Mouse (Mus musculus): ENCODE measurements around the gene Abhd16b.
"Not testable (repeated sequence)": the region's sequence is repeated elsewhere in the genome, so short reads cannot be mapped to it uniquely, and the experiment has no call there.

Abhd16b gene

DNA sequence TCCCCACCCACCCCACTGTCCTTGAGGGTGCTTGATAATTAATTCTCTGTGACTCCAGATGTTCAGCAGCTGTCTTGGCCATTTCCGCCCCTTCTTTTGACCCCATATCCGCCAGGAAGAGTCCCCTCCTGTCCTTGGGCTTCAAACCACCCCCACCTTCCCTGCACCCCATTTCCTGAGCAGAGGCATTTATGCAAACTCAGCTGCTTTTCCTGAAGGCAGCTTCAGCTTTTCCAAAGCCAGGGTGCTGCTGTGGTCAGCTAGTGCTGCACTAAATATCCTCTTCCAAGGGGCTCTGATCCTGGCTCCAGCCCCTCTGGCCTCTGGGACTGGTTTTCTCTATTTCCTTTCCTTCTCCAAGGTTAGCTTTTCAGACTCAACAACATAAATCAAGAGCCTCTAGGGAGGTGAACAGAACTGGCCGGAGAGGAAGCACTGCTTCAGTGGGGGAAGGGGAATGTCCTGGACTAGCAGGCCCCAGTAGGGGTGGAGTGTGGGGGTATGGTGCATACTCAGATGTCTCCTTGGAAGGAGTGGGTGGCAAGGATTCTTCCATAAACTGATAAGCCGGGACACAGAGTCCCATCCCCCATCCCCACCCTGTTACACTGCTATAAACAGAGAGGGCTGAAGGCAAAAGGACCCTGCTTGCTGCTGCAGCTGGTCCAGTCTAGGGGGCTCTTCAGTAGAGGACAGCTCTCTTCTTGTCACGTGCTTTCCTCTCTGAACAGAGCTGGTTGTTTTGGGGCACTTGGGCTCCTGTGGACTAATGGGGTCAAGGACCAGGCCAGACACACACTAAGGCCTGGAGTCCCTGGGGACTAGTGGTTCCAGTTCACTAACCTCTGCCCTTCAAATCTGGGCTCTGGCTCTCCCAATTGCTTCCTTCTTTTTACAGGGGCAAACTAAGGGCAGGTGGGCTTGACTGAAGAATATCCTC is 5.4 kb upstream of the Abhd16b start:
- peak; percentile 73 to 86 for DNase-seq

DNA sequence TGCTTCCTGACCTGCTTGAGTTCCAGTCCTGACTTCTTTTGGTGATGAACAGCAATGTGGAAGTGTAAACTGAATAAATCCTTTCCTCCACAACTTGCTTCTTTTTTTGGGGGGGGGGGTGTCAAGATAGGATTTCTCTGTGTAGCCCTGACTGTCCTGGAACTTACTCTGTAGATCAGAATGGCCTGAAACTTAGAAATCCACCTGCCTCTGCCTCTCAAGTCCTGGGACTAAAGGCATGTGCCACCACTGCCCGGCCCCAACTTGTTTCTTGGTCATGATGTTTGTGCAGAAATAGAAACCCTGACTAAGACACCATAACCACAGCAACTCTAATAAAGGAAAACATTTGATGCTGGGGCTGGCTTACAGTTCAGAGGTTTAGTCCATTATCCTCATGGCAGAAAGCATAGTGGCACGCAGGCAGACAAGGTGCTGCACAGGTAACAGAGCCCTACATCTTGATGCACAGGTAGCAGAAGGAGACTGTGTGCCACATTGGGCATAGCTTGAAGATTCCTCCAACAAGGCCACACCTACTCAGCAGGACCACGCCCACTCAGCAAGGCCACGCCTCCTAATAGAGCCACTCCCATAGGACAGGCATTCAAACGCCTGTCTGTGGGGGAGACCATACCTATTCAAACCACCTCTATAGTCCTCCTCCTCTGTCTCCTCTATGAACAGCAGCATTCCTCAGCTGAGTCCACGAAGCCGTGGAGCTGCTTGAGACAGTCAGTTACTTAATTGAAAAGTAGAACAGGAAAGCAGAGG is 1.4 kb upstream of the Abhd16b start:
- DNase-seq = peak; percentile 50 to 61

DNA sequence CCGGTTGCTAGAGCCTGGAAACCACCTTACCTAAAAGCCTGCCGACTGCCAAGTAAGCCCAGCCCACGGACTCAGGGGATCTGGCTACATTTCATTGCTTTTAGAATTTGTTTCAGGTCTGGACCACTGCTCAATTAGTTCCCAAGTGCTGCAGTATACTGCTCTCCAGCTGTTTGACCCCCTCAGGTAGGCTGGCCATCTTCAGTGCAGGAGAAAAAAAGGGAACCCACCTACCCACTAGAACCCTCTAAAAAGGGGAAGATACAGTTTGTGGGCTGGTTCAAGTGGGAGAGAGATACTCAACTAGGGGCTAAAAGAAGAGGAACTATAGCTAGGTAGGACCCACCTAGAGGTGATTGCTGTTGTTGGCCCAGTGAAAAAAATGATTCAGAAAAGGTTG is 800 bp upstream of the Abhd16b start:
- DNase-seq = no peak

DNA sequence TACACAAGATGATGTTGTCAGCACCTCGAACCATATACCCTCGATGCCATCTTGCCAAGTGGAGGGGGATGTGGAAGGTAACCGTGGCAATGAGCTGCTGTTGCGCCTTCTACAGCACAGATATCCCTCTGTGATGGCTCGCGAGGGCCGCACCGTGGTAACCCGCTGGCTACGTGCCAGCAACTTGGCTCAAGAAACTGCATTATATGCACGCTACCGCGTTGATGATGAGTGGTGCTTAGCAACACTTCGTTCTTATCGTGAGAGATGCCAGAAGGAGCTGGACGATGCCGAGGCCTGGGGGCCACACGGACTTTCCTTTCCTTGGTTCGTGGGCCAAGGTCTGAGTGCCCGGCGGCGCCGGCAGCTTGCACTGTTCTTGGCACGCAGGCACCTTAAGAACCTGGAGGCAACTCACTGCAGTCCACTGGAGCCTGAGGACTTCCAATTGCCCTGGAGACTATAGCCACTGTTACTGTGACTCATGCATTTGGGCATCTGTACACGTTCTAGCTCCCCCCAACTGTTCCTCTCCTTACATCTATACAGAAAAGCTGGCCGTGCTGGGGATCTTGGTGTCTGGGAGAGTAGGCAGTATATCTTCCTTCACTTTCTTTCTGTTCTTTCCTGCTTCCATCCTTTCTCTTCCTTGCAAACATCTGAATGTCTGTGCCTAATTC is 1.4 kb downstream of the Abhd16b start:
- DNase-seq = peak in 1 of 2 experiments; percentile 38

DNA sequence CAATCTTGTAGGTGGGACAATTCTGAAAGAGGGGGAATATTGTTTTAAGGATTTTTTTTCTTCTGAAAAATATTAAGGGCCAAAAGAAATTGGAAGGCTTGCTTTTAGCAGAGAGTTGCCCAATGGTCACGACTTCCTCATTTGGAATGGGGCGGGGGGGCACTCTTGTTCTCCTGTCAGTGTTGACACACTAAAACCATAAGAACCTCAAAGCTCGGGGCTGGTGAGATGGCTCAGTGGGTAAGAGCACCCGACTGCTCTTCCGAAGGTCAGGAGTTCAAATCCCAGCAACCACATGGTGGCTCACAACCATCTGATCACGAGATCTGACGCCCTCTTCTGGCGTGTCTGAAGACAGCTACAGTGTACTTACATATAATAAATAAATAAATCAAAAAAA is 2.8 kb downstream of the Abhd16b start:
- DNase-seq = not testable (repeated sequence)

DNA sequence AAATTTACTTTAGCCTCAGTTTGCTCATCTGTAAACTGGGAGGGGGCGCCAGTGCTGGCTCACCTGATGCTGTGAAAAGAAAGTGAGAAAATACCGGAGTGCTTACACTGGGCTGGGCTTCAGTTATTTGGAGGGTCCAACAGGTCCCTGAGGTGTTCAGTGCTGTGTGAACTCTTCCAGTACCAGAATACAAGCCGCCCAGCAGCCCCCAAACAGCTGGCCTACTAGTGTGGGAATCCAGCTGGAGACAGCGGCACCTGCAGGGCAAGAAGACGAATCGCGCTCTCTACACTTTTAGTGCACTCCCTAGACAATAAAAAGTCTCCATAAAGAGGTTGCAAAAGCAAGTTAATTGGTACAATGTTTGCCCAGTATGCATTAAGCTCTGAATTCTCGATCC is 3.3 kb downstream of the Abhd16b start:
- peak; percentile 69 to 82 for DNase-seq

DNA sequence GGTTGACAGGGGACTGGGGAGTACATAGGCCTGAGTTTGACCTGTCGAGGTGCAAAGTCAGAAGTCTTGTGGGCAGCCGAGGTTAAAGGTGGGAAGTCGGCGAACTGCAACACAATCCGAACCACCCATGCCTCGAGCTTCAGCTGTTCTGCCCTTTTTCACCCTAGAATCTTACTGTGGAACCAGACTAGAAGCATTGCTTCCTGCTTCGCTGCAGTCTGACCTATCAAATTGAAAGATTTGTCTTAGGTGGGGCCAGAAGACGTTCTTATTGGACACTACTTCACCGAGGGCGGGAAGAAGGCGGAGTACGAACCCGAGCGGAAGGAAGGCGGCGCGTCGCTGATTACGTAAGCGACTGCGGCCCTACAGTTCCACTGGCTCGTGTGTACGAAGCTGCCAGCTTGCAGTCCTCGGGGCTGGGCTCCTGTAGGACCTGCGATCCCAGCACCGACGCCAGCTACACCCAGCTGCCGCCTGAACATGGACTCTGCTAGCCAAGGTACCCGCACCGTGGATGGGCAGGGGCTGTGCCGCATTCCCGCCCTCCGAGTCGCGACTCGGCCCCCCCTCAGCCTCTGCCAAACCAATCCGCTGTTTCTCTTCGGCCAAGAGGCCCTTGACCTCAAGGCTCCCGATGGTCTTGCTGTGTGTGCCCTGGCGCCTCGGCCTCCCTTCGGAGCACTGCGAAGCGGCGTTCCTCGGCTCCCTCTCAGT is 4.0 kb downstream of the Abhd16b start, which contains the start of gene Tpd52l2:
Gene Tpd52l2, plus strand, starts transcription at position 312 of the 717 bp plus-strand sequence.
- DNase-seq = peak; percentile 96 to 98

DNA sequence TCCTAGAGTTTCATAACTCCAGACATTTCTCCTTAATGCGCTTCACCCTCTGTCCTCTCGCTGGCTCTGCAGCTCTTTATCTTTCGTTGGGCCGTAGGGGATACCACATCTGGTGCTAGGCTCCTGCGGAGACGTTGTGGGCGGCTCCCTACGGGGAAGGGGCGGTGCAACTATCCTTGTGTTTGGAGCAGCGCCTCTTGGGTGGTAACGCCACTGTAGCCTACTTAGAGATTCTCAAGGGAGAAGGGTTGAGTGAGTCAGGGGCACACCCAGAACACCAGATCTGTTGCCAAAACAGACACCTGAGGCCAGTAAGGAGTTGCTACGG is 4.5 kb downstream of the Abhd16b start:
- DNase-seq = peak; percentile 72 to 85

DNA sequence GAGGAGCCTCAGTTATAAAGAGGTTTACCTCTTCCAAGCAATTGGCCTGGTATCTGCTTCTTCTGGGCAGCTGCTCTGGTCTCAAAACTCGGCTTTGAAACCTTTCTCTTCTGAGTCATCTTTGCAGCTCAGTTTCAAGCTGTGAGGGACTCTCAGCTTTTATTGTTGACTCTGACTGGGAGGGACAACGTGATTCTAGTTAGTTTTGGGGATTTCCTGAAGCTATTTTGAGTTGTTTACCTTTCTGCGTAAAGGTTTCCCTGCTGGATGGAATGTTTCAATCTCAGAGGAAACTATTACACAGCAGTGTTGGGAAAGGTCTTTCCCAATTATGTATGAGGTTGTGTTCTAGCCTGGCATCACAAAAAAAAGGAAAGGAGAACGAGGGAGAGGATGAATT is 5.6 kb downstream of the Abhd16b start:
- DNase-seq = no peak

DNA sequence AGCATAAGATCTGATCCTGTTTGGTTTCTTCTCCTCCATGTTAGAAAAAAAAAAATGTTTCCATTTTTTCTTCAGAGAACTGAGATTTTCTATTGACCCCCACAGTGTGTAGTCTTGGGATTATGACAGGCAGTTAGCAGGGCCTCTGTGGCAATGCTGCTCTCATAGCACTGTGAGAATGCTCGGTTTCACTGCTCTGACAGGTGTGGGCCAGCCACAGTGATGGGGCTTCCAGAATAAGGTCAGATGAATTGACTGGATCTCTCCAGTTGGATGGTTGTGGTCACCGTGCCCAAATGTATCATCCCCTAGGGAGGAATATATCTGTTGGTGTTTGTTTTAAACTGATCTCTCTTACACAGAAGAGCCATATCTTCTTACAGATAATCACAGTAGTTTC is 16.2 kb downstream of the Abhd16b start:
- no peak for DNase-seq

DNA sequence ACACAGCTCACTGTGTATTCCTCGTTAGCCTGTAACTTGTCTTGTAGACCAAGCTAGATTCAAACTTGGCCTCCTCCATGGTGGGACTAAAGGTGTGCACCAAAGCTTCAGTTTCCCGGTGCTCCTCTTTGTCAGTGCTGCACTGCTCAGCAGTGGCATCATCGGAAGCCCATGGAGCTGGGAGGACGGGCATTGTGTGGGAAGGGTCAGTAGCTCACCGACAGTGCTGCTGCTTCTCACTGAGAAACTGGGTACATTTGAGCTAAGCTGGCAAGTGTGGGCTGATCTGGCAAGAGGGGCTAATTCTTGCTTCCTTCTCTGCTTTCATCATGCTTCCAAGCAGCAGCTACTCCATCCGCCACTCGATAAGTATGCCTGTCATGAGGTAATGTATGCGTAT is 18.2 kb downstream of the Abhd16b start:
- no peak for DNase-seq

DNA sequence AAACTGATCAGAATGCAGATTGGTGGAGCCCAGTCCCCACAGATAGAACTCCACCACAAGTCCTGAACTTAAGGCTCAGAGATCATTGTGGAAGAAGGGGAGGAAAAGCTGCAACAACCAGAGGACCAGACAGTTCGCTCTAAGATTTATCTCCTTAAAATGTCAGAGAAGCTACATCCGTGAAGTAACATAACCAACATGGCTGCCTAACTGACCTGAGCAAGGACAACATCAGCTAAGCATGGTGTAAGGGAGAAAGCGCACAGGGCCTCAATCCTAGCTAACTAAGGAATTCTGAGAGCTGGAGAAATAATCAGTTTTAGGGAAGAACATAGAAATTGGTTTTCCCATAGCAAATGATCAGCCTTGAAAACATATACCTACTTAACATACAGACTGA is 26.2 kb downstream of the Abhd16b start:
- no peak for DNase-seq

DNA sequence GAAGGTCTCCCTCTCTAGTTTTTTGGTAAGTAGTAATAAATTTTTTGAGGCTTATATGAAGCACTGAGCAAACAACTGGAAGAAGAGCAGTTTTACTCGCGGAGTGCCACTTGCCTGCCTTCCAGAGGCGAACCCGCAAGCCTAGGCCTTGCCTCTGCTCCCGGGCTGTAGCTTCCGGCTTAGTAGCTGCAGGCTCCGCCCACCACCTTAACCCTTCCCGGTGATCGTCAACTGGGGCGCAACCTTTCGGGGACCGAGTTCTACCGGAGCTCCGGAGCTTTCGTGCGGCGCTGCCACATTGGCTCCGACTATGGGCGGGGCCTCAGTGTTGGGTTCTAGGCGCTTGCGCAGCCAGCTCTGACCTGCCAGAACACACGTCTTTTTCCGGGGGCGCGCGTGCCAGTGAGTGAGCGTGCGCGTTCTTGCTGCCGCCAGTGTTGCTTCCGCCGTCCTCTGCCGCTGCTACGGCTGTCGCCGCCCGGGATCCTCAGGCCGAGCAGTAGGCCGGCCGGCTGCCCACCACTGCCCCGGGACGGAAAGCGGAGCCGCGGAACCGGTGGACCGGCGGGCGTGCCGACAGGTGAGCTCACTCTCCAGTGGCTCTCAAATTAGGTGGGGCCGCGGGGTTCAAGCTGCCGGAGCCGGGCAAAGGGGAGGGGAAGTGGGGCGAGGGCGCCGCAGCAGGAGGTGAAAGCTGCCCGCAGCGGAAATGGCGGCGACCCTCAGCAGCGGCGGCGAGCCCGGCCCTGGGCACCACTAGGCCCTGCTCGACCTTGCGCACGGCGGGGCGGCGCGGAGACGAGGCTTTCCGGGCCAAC is 27.3 kb downstream of the Abhd16b start, which contains the start of gene Dnajc5:
Gene Dnajc5, plus strand, starts transcription at position 368 of the 818 bp plus-strand sequence.
- peak; percentile 99 to 100 for DNase-seq

DNA sequence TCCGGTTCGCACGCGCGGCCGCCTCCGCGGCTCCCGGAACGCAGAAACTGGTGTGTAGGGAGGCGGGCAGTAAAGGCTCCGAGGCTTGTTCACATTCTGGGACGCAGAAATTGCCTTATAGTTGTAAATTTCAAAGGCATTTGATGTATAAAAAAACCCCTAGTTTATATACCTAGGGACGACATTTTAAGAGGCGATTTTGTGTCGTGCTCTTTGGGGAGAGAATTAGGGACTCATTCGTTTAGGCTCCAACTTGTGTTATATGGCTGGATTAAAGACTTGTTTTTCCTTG is 27.9 kb downstream of the Abhd16b start:
- DNase-seq = no peak

DNA sequence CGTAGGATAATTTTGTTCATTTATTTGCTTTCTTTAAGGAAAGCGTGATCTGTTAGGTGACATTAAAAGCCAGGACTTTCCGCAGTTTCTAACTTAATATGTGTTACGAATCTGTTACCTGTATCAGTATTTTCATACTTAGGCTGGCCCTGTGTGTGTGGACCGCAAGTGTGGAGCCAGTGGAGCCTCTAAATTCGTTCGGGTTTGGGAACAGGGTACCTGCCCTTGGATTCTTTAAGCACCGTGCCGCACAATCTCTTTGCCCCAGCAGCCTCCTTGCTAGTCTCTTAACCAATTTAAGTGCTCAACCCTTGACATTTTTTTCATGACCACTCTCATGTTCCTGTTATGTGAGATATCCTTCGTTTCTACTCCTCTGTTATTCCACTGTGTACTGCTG is 28.5 kb downstream of the Abhd16b start:
- no peak for DNase-seq

DNA sequence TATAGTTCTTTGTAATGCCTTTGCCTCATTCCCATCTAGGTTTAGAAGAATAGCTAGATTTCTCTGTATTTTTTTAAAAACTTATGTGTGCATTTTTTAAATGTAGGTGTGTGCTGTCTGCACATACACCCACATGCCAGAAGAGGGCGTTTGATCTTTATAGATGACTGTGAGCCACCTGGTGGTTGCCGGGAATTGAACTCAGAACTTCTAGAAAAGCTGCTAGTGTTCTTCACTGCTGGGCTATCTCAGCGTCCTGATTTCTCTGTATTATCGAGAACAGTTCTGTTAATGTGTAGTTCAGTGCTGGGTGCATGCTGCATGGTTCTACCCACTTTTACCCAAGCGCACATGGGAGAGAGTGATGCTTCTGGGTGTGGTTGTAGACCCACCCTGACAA is 29.8 kb downstream of the Abhd16b start:
- peak; percentile 49 to 55 for DNase-seq

DNA sequence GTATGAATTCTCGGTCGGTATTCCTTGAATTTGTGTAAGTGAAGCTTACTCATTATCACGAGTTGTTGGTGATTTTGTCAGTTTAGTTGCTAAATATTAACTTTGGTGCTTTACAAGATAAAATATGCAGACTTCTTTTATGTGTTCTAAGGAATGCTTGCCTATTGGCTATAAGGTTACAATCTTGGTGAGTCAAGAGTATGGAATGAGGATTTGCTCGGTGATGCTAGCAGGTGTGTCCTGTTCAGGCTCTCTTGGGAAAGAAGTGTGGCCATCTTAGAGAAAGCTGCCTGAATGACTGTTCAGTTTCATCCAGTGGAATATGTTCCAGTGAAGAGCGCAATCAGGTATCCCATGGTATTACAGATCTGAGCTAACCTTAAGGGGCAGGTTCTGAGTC is 32.5 kb downstream of the Abhd16b start:
- DNase-seq = no peak

DNA sequence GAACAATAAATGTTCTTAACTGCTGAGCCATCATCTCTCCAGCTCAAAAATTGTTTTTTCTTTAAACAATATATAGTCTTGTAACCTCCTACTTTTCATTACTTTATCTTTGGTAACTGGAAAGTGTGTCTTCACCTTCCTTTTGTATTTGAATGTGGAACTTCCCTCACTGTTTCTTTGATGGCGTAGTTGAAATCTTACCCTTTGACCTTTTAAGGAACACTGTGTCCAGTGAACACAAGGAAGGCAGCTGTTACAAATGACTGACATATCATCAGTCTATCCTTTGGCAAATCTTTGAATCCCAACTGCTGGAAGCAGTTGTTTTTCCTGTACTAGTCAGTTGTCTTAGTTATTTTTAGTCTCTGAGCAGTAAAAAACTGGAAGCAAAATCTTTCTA is 36.1 kb downstream of the Abhd16b start:
- DNase-seq = no peak

DNA sequence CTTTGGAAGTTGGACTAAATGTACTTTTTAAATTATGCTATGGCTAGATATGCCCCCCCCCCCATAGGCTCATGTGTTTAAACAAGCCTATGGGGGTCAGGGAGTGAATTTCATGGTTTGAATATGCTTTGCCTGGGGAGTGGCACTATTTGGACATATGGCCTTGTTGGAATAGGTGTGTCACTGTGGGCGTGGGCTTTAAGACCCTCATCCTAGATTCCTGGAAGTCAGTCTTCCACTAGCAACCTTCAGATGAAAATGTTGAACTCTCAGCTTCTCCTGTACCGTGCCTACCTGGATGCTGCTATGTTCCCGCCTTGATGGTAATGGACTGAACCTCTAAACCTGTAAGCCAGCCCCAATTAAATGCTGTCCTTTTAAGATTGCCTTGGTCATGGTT is 39.6 kb downstream of the Abhd16b start:
- no peak for DNase-seq

DNA sequence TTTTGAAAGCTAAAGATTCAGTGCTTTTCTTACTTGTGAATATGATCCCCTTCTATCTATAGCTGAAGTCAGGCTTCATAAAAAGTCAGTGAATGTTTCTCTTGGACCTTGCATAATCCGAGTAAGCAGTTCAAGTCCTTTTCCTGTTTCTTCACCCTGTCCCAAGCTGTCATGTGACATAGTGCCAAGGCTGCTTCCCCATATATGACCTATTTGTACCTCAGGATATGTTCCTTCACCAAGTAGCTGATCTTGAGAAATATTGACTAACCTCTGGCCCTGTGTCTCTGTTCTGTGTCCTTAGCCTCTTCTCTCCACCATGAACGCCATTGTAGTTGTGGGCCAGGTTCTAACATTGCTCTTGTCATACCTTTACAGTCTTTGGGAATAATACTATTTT is 43.4 kb downstream of the Abhd16b start:
- DNase-seq = no peak

DNA sequence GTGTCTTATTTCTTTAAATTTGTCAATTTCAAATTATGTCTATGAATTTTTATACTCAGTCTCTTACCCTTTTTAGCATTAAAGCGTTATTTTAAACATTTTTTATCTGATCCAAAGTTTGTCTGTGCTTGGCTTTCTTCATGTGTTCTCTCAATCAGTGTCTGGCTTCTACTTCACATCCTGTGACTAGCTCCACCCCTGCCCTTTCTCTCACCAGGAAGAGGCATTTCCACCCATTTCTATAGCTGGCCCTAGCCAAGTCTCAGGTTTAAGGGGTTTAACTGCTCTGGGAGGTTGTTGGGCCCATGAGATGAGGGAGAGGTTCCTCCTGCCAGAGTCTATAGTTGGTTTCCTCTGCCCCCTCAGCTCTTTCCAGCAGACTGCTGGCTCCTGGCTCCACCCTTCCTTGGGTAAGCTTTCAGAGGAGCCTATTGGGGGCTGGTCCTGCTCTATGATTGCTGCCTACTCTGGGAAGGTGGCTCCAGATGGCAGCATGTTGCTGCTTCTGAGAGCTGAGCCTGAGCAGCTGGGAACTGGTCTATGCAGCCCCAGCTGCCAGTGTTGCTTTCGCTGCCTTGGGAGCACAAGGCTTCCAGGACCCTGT is 44.5 kb downstream of the Abhd16b start:
- DNase-seq = peak; percentile 8 to 52

All from kidney, postnatal 25 days (tissue).